Mouse (Mus musculus) testis, postnatal 14 days (tissue): ENCODE data around the gene Lrrc4c.

Experiments
- DNase-seq: peaks from one replicate; pipeline ENCODE4 v3.0.0; 2021; ENCODE audit warnings: low spot score

The Lrrc4c gene

GRCm38 (mm10) chr2:96547171-96547570 is 229.2 kb downstream of the Lrrc4c start:
- DNase-seq, result no peak

- DNase-seq, result no peak
These were observed 255.8 kb downstream of the Lrrc4c start for GRCm38 (mm10) chr2:96573755-96574154.

DNA sequence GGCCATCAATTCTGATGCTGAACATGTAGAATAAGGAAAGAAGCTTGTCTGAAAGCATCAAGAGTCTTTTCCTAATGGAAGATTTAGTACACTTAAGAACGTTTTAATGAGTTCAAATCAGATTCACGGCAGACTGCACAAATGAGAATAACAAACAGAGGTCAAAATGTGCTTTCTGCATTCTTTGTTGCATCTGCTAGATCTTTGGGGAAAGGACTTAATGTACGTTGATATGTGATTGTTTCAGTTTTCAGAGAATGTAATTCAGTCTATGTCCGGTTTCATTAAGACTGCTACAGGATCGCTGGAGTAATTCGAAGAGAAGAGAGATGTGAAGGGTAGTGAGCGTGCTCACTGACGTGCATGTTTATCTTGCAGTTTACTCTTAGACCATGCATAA is 259.7 kb downstream of the Lrrc4c start:
- no peak for DNase-seq

- DNase-seq, result no peak
These were observed 262.3 kb downstream of the Lrrc4c start for GRCm38 (mm10) chr2:96580136-96580733.

GRCm38 (mm10) chr2:96585665-96586064 is 267.7 kb downstream of the Lrrc4c start:
- no peak for DNase-seq

DNA sequence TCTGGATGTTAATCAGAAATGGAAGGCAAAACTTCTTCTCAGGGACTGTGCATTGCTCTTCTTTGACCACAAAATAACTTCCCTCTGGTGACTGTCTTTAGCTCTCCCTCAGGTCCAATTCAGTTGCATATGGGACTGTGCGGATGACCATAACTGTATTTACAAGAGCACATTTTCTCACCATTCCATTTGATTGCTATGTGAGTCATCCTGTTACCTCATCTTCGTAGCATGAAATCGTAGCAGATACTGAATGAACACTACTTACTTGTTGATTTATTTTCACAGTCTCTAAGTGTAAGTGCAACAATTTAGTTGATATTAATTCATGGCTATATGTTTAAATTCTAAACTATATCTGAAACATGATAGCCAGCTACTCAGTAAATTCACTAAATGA is 286.8 kb downstream of the Lrrc4c start:
- no peak for DNase-seq

GRCm38 (mm10) chr2:96614121-96614520 is 296.2 kb downstream of the Lrrc4c start:
- DNase-seq, result no peak

DNA sequence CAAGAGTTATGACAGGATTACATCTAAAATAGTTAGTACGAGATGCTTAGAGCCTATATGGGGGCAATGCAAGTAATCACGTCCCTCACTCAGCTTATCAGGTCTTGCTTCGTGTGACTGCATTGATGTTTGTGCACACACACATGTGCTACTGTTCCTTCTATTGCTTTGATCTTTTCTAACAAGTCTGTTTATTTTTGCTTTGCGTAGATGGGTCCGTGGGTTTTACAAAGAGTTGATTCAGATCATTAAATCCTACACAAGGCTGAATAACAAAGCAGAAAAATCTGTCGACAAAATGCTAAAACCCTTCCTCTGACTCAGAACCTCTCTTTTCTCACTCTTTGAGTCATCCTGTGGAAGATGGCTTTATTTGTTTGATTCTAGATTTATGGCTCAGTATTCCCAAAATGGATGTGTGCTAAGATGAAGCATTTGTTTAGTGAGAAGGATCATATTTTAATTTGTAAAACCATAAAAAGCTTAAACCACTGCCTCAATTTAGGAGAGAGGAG is 300.8 kb downstream of the Lrrc4c start:
- DNase-seq, result no peak

DNA sequence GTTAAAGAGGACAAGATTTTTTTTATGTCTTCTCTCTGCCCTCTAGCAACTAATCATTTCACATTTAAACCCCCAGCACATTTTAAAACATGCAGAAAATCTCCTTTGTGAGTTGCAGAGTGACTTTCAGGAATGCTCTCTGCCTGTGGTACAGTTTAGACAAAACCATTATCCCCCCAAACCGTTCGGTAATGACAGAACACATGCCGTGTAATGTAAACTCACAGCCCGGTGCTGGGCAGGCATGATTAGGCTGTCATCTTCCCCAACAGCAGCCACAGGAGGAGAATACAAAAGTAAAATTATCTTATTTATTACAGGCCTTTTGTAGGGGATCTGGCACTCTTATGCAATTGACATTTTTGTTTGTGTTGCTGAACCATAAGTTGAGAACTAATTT is 349.1 kb downstream of the Lrrc4c start:
- no peak for DNase-seq

DNA sequence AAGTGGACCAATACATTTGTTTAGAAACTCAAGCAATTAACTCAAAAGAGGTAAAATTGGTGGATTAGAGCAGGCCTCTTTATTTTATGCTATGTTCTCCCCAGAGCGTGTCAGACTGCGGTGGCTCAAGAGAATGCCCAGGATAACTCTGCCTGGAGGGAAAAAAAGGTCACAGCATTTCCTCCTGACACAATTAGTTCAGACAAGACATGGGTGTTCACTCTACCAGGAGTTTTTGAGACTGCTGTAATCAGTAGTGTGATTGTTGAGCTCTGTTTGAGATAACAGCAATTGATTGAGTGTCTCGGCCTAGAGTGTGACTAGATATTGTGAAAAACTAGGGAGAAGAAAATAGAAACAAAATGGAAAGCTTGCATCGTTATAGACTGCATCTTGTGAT is 363.8 kb downstream of the Lrrc4c start:
- DNase-seq, result no peak

DNA sequence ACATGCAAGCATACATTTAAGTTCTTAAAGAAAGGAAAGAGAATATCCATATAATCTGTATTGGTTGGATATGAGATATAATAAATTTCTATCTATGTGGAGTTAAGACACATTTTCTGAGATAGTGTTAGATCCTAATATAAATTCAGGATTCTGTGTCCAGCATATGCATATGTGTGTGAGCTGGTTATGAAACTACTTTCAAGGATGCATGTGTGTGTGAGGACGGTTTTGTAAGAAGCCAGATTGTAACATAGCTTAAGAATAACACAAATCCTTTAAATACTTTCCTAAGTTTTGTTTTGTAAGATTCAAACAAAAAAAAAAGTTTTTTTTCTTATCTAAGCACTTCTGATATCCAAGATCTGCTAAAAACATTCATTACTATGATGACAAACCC is 367.4 kb downstream of the Lrrc4c start:
- DNase-seq, result no peak

- no peak for DNase-seq
These were observed 387.0 kb downstream of the Lrrc4c start for GRCm38 (mm10) chr2:96705004-96705403.

DNA sequence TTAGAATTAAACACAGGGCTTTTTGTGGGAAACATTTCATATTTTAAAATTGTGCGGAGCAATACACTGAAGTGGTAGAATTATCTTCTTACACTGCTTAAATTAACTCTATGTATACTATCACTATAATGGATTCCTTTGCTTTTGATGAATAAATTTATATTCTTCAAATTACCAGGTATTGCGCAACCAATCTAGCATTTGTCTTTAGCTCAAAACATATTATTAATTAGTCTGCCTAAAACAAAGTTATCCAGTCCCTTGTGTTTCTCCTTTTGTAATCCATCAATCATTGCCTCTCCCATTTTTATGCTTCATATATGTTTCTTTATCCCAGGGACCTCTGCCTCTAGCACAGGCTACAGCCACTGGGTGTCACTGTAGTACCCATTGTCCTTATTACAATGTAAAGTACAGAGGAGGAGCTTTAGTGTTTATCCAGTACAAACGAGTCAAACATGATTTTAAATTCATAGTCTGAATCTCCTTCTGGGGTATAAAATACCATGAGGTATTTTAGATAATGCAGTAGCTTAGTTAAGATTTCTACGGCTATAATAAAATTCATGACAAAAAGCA is 389.9 kb downstream of the Lrrc4c start:
- no peak for DNase-seq

DNA sequence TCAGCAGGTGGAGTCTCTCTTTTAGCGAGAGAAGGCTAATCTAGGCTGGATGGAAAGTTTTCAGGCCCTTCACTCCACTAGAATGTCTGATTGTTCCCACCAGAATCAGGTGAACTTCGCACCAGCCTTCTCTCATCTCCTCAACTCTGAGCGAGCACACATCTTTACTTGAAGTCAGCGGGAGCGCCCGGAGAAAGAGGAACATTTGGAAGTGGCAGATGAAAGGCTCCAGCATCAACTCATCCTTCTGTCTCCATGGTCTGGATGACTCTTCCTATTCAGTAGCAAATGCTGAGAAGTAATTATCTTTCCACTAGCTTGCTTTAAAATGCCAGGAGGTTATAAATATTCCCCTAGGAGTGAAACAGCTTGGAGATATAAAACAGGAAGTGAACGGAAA is 396.6 kb downstream of the Lrrc4c start:
- DNase-seq, result no peak

DNA sequence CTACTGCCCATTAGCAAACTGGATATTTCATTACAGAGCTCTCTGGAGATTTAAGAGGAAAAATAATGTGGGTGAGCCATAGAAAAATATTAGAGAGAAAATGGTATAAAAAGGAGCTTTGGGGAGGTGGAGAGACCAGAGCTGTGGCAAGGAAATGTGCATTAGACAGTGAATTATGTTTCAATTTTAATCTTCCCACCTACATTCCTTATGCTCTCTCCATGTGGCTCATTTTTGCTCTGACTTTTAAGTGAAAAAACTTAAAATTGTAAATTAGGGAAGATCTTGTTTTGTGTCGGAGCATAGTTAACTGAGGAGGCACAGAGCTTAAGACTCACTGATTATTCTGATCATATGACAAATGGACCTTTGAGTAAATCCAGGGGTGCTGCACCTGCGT is 399.4 kb downstream of the Lrrc4c start:
- no peak for DNase-seq

DNA sequence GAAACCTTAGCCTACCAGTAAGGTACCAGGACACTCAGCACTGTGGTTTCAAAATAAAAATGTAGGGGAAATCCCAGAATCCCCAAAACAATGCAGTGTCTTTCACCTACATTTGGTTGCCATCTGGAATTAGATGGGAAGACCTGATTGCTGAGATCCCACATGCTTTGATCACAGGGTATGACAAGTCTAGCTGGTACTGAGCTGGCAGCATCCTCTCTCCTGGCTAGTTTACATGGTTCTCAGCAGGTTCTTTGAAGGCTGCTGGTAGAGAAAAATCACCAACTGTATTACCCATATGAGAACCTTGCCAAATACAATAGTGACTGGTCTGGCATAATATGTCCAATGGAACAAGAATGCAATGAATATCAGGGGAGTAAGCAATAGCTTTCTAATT is 405.4 kb downstream of the Lrrc4c start:
- no peak for DNase-seq

- no peak for DNase-seq
These were observed 418.1 kb downstream of the Lrrc4c start for GRCm38 (mm10) chr2:96736081-96736480.

DNA sequence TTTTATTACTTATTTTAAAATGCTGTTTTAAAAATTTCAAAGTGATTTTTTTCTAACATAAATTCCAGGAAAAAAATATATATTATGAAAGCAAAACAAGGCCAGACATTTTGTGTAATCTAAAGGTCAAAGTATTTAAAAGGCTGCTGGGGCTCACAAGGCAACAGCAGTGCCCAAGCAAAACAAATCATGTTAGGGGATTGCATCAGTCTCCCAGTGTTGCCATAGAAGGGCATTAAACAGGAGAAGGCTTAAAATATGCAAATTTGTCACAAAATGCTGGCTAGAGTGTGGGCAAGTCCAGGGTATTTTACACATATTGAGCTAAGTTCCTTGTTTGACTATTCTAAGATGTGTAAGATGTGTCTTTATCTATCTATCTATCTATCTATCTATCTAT is 437.1 kb downstream of the Lrrc4c start:
- no peak for DNase-seq

- no peak for DNase-seq
These were observed 439.7 kb downstream of the Lrrc4c start for GRCm38 (mm10) chr2:96757701-96758100.

DNA sequence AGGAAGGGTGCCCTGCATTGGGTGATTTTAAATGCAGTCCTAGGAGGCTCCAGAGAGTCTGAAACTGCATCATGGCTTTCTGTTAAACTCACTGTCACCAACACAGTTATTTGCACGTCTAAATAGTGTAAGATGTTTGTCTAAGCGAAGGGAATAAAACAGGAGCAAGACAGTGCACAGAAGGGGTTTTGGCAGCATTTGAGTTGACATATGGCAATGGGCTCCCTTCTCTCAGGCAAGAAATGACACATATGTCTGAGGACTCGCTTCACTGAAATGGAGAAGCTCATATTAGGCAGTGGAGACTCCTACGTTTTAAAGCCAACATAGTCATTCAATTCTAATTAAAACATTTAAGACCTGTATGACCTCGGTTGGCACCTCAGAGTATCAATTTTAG is 445.6 kb downstream of the Lrrc4c start:
- DNase-seq, result no peak

DNA sequence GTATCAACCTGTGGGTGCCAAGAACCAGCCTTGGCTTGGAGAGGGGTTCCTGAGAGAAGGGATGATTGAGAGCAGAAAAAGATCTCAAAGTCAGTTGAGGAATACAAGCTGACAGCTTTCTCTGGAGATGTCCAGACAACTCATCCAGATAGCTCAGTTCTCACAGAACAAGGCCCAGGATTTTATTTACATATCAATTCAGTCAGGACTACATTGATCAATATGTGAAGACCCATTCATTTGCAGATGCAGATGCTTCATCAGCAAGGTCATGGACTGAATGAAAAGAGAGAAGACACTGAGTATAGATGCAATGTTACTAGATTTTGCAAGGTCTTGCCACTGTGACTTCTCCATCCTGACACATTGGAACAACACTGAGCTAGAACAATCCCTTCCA is 457.4 kb downstream of the Lrrc4c start:
- no peak for DNase-seq

DNA sequence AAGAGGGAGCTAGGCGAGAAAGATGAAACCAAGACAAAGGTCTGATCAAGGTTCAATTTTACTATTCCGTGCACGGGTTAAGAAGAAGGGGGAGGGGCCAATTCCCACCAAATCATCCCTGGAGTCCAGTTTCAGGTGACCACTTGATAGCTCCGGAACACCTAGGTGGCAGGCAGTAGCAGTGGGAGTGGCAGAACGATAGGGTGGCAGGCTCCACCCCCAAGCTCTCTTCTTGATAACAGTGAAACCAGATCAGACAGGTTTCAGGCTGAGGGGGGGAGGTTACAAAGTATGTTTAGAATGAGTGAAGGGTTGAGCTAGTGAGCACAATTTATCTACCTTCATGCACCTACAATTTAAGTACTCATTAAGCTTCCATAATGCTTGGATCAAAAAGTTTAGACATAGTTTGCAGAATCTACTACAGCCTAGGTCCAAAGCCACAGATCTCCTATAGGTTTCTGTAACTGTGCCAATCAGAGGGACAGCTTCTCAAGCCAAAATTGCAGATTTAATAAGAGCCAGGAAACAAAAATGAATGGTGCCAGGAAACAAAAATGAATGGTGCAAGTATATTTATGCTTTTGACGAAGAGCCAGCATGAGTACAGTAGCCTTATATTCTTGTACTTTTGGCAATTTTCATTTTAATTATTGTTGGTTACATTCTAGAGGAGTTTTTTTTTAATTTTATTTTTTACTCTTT is 478.9 kb downstream of the Lrrc4c start:
- no peak for DNase-seq

DNA sequence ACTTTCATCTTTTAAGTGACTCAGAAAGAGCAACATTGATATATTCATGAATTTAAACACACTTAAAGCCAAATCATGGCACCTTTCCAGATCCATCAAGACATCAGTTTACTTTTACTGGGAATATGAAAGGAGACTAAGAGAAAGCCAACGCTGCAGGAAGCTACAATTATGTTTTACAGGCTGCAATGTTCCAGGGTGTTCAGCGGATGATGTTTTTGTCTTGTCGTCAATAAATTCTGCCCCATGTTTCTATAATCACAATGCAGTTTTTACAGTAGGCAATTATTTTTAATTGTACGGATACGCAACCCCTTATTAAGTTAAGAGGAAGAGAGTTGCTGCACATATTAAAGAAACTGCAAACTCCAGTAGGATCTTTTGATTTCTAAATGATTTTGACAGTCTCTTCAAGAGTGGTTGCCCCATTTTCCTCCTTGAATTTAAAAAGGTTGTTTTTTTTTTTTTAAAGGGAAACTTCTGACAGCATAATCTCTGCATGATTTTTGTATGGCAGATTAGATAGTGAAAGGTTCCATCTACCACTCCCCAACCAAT is 532.9 kb downstream of the Lrrc4c start:
- DNase-seq, result no peak
